Mouse (Mus musculus) testis, adult 2 months (tissue): ENCODE data around the gene Hist3h2ba. TPM values are rescaled to one million over a fixed set of nuclear protein-coding genes. Genes with fewer than 3 reads are reported as not detected.

Source experiments
- H3K27ac ChIP-seq: fragments of 200-500 bp; 2 replicates; pipeline ENCODE4 v1.5.1; 2012; ENCODE audit warnings: low read depth, low read length; ENCODE audit not compliant: control insufficient read depth, insufficient read depth
- H3K27me3 ChIP-seq: fragments of 200-500 bp; 2 replicates; pipeline ENCODE4 v1.6.1; 2012; ENCODE audit warnings: mild to moderate bottlenecking, low read length, moderate library complexity; ENCODE audit not compliant: control insufficient read depth, insufficient read depth
- H3K36me3 ChIP-seq: fragments of 200-500 bp; 2 replicates; pipeline ENCODE4 v1.6.1; 2012; ENCODE audit warnings: mild to moderate bottlenecking, low read length; ENCODE audit not compliant: control insufficient read depth, insufficient read depth
- H3K4me1 ChIP-seq: fragments of 200-500 bp; 2 replicates; pipeline ENCODE4 v1.6.1; 2012; ENCODE audit warnings: low read length; ENCODE audit not compliant: control insufficient read depth, insufficient read depth
- H3K4me3 ChIP-seq: fragments of 200-500 bp; 2 replicates; pipeline ENCODE4 v1.5.1; 2012; ENCODE audit warnings: low read depth, mild to moderate bottlenecking, low read length, moderate library complexity, mixed read lengths; ENCODE audit not compliant: control insufficient read depth
- CTCF ChIP-seq: fragments of 200-500 bp; IDR thresholded peaks from 2 replicates; pipeline ENCODE4 v1.5.1; 2012; ENCODE audit warnings: low read depth, mild to moderate bottlenecking, inconsistent platforms, low read length, moderate library complexity; ENCODE audit not compliant: control insufficient read depth, insufficient read depth, insufficient replicate concordance
- POLR2A ChIP-seq: fragments of 200-500 bp; IDR thresholded peaks from 2 replicates; pipeline ENCODE4 v1.6.1; 2012; ENCODE audit warnings: low read depth, mild to moderate bottlenecking, inconsistent platforms, low read length, moderate library complexity; ENCODE audit not compliant: control insufficient read depth
- polyA plus RNA-seq: library from polyadenylated mRNA; depleted of rRNA; stranded (reverse); fragments of >200 nt; gene quantifications from 2 replicates; pipeline ENCODE4 v1.2.3, GENCODE M21; 2012

The Hist3h2ba gene
- polyA plus RNA-seq, 1 experiment = 8.7 TPM

DNA sequence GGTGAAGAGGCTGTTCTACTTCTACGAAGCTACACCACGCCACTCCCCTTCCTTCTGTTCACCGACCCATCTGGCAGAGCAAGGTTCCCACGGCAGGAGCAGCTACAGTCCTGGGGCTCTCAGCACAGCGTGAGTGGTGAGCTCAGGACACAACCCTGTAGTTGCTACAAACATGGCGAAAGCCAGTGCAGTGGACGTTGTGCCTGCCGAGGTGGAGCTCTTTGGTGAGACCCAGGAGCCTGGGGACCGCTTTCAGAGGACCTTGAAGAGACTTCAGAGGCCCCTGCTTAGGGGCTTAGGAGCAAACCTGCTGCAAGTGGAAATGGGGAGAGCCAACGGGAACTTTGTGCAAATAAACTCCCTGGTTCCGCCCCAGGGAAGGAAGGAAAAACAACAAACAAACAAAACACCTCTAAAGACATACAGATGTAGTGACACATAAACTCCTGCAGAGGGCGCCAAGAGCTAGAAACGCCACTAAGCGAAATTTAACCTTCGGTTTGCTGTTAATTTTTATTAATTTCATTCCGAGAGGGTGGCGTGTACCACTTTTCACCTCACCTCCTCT, 34.2 kb upstream of the Hist3h2ba start:
- peak overlapping the region; percentile 45 for H3K4me3 ChIP-seq
- TF ChIP-seq POLR2A (no peak), CTCF (no peak; the same call in 1 of the 2 replicates)
- no peaks in the 10 kb centered on the region for H3K36me3 ChIP-seq
- H3K27me3 ChIP-seq = no peaks in the 10 kb centered on the region
- H3K4me1 ChIP-seq = peaks cover 25% of the 10 kb centered on the region
- no peak overlapping the region for H3K27ac ChIP-seq

DNA sequence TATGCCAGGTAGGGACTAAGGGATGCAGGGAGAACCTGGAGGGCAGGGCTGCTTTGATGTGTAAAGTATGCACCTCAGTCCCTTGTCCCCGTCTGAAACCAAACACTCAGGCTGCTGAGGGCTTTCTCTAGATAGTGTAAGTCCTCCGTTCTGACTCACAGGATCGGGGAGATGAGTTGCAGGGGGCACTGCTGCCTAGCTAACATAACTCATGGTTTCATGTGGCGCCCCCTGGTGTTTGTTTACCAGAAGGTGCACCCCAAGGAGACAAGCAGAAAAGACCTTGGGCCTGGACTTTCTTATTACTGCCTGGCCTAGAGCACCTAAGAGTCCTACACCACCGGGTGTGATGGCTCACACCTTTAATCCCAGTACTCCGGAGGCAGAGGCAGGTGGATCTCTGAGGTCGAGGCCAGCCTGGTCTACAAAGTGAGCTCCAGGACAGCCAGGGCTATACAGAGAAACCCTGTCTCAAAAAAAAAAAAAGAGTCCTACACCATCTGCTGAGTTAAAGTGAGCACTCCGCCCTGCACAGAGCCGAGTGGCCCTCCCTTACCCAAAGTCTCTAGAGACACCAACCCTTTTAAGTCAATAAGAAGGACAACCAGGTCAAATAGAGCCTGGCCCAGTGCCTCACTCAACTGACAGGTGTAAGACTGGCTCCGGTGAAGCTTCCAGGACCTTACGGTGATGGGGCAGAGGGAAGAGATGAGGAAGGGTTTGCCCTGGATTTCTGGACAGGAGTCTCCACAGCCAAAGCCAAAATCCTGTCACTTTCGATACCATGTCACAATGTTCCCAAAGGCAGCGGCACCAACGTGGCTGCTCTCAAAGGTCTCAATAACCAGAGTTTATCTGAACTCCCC, 31.6 kb upstream of the Hist3h2ba start:
- no peak overlapping the region; the same call in 1 of the 2 replicates for H3K27ac ChIP-seq
- no peaks in the 10 kb centered on the region for H3K36me3 ChIP-seq
- H3K4me1 ChIP-seq = peaks cover 25% of the 10 kb centered on the region
- TF ChIP-seq POLR2A (no peak), CTCF (peak; percentile 70)
- no peaks in the 10 kb centered on the region for H3K27me3 ChIP-seq
- H3K4me3 ChIP-seq = no peak overlapping the region

DNA sequence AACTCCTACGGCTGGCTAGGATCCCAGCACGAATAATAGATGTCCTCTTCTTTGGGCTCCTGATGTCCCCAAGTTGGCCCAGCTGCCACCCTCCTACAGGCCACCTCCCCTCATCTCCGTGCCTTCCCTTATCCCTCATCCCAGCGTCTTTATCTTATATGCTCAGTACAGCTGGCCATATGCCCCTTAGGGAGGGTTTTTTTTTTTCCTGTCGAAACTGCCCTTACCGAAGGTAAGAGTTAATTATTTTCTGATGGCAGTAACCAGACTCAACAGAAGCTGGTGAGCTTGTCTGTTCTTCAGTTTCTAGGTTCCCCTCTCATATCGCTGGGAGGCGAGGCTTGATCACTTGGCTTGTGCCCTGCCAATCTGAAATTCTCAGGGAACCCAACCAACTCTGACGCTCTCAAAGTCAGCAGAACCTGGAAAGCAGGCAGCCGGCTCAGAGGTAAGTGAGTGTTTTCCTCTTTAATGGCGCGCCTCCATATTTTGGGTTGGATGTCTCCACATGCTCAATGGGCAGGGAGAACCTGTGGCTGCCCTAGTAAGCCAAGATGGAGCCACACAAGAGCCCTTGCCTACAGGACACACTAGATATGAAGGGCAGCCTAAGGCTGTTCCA, 30.9 kb upstream of the Hist3h2ba start, which contains the start of gene Btnl10:
TSS of gene Btnl10 (plus strand) at position 164 of the 622 bp plus-strand sequence.
- TF ChIP-seq CTCF (no peak), POLR2A (no peak)
- H3K4me1 ChIP-seq = peaks cover 25% of the 10 kb centered on the region
- peak within 1 kb of the TSS; percentile 43 for H3K4me3 ChIP-seq
- H3K27ac ChIP-seq = peak within 1 kb of the TSS; percentile 76
- H3K27me3 ChIP-seq = no peaks in the 10 kb centered on the region
- H3K36me3 ChIP-seq = no peaks in the 10 kb centered on the region

DNA sequence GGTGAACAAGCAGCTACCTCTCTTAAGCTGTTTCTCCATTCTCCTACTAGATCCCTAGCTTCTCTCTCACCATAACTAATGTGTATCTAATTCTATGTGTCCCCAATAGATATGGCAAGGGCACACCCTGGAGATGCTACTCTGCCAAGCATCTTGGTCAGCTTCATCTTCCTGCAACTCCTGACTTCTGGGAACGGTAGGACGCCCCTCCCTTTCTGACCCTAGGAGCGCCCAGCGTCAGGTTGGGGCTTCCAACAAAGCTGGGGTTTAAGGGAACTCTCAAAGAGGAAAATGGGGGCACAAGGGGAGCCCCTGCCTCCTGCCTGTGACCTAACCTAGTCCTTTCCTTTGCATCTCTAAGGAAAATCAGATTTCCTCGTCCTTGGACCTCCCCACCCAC, 30.0 kb upstream of the Hist3h2ba start:
- TF ChIP-seq POLR2A (no peak), CTCF (no peak)
- H3K36me3 ChIP-seq = no peaks in the 10 kb centered on the region
- no peaks in the 10 kb centered on the region for H3K27me3 ChIP-seq
- no peak overlapping the region; the same call in 1 of the 2 replicates for H3K27ac ChIP-seq
- peaks cover 25% of the 10 kb centered on the region for H3K4me1 ChIP-seq
- H3K4me3 ChIP-seq = peak overlapping the region; percentile 43

DNA sequence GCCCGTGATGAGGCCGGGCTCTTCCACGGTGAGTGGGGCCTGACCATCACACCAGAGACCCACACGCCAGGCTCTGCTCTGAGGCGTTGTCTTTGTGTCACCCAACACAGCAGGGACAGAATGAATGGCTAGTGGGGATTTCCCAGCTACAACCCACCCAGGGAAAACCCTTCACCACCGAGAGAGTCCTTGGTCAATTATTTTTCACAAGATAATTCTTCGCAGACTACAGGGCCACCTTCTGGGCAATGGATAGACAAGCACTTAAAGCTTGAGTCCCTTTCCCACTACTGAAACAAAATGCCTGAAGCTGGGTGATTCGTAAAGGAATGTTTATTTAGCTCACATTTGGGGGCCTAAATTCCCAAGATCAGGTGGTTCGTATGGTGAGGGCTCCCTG, 26.3 kb upstream of the Hist3h2ba start:
- H3K36me3 ChIP-seq = no peaks in the 10 kb centered on the region
- H3K4me3 ChIP-seq = no peak overlapping the region
- no peak overlapping the region for H3K27ac ChIP-seq
- H3K27me3 ChIP-seq = no peaks in the 10 kb centered on the region
- no peak for TF ChIP-seq CTCF
- TF ChIP-seq POLR2A = no peak
- peaks cover 11% of the 10 kb centered on the region for H3K4me1 ChIP-seq

DNA sequence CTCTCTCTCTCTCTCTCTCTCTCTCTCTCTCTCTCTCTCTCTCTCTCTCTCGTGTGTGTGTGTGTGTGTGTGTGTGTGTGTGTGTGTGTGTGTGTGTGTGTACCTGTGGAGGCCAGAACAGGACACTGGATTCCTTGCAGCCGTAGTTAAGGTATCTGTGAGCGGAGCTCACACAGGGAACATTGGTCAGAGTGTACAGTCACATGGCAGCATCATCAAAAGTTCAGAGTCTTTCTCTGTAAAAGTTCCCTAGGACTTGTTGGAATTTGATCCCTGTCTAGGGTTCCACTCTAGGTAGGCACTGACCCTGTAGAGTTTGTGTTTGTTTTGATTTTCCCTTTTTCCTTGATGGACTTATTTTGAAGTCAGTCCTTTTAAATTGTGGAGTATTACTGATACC, 22.1 kb upstream of the Hist3h2ba start:
- Histone ChIP-seq H3K36me3 (no peaks in the 10 kb centered on the region), H3K4me1 (peaks cover 14% of the 10 kb centered on the region), H3K4me3 (no peak overlapping the region), H3K27me3 (no peaks in the 10 kb centered on the region), H3K27ac (no peak overlapping the region)
- TF ChIP-seq CTCF (no peak), POLR2A (no peak)

DNA sequence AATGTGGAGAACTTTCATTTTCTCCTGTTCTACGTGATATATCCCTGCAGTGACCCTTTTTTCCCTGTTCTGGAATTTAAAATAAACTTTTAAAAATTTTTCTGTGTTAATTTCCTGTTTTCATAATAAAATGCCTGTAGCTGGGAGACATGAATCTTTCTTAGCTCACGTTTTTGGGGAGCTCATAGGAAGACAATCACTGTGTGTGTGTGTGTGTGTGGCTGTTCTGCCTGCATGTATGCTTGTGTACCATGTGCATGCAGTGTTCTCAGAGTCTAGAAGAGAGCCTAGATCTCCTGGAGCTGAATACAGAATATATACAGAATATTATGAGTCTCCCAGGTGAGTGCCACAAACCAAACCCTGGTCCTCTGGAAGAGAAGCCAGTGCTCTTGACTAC, 21.7 kb upstream of the Hist3h2ba start:
- Histone ChIP-seq H3K4me1 (peaks cover 14% of the 10 kb centered on the region), H3K27ac (no peak overlapping the region), H3K27me3 (no peaks in the 10 kb centered on the region), H3K4me3 (no peak overlapping the region), H3K36me3 (no peaks in the 10 kb centered on the region)
- TF ChIP-seq POLR2A (no peak), CTCF (no peak)
